Mouse (Mus musculus) lung, postnatal 10 days (tissue): ENCODE results near the gene Raet1e.
"Not testable (repeated sequence)": the region's sequence is repeated elsewhere in the genome, so short reads cannot be mapped to it uniquely, and the experiment has no call there.

Experiments
- DNase-seq: peaks from one replicate; pipeline ENCODE4 v3.0.0; 2021

Gene Raet1e

GRCm38 (mm10) chr10:22158310-22158999 is at the start of gene Raet1e, which contains the start of gene H60b:
Raet1e (plus strand) TSS chr10:22158569.
H60b (plus strand) TSS chr10:22158586.
- DNase-seq = peak; percentile 86

GRCm38 (mm10) chr10:22140665-22141280 is 17.6 kb upstream of the Raet1e start:
- peak; percentile 89 for DNase-seq

GRCm38 (mm10) chr10:22142194-22142593 is 16.2 kb upstream of the Raet1e start:
- peak; percentile 35 for DNase-seq

- no peak for DNase-seq
These were observed 15.4 kb upstream of the Raet1e start for GRCm38 (mm10) chr10:22142926-22143325.

GRCm38 (mm10) chr10:22148441-22149072 is 9.8 kb upstream of the Raet1e start:
- DNase-seq = peak; percentile 83

- no peak for DNase-seq
These were observed 9.2 kb upstream of the Raet1e start, which contains the start of gene E030030I06Rik for GRCm38 (mm10) chr10:22149073-22149690. E030030I06Rik (minus strand) TSS chr10:22149270.

- DNase-seq = no peak
These were observed 8.5 kb upstream of the Raet1e start for GRCm38 (mm10) chr10:22149691-22150465.

GRCm38 (mm10) chr10:22150593-22150992 is 7.8 kb upstream of the Raet1e start:
- DNase-seq = no peak

GRCm38 (mm10) chr10:22151056-22151862 is 7.1 kb upstream of the Raet1e start:
- DNase-seq = not testable (repeated sequence)

- not testable (repeated sequence) for DNase-seq
These were observed 6.3 kb upstream of the Raet1e start for GRCm38 (mm10) chr10:22151863-22152640.

- not testable (repeated sequence) for DNase-seq
These were observed 5.2 kb upstream of the Raet1e start for GRCm38 (mm10) chr10:22153147-22153690.

GRCm38 (mm10) chr10:22154127-22154526 is 4.2 kb upstream of the Raet1e start:
- not testable (repeated sequence) for DNase-seq

GRCm38 (mm10) chr10:22154871-22155799 is 3.2 kb upstream of the Raet1e start:
- no peak for DNase-seq

- no peak for DNase-seq
These were observed 777 bp downstream of the Raet1e start for GRCm38 (mm10) chr10:22159131-22159561.

GRCm38 (mm10) chr10:22159581-22160140 is 1.3 kb downstream of the Raet1e start:
- DNase-seq = no peak

- not testable (repeated sequence) for DNase-seq
These were observed 4.9 kb downstream of the Raet1e start for GRCm38 (mm10) chr10:22163279-22163678.

GRCm38 (mm10) chr10:22163705-22164583 is 5.6 kb downstream of the Raet1e start:
- peak; percentile 82 for DNase-seq
